Comparison of ENCODE assay signal across 9 mouse cellular contexts in the genomic region with DNA sequence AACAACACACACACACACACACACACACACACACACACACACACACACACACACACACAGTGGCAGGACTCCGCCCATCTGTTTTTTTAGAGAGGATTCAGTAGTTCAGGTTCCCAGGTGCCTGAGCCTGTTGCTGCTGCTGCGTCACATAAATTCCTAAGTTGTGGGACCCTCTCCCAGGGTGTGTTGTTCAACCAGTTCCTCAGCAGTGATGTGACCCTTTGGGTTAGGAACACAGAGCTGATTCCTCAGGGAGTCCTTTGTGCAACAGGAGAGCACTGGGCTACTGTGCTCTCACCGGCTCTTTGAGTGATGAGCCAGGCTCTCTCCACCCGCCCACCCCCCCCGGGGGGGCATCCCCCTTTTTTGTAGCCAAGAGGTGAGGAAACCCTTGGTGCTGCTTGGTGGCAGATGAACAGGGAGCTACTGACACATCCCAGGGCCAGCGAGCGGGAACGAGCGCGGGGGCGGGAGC. TPM values are rescaled to one million over a fixed set of nuclear protein-coding genes. Genes with fewer than 3 reads are reported as not detected.
A peak's percentile ranks its signal among the peaks of the same experiment; 100 is the strongest.
DNase-seq lines count a peak whose midpoint lies in the region; ATAC-seq and TF ChIP-seq lines count a peak whose summit lies in the region.
"Had no signal": no experiment of that assay in that cellular context is flagged by ENCODE, and none has a peak within 500 bp of the region (broad histone marks: within the 10 kb centered on the region; RNA-seq: fewer than 3 reads in every experiment).

A gene (plus strand): TSS at position 453 of the 475 bp plus-strand sequence.

- no peak for TF ChIP-seq CTCF in brain, embryonic 14.5 days (IDR thresholded peaks at IDR 0.05; ENCODE audit: borderline replicate concordance, extremely low read depth, insufficient read depth, insufficient read length)
- TF ChIP-seq CTCF in hindbrain, postnatal 0 days (IDR thresholded peaks at IDR 0.05; ENCODE audit: low read depth), result no peak

- H3K4me3 ChIP-seq in kidney, embryonic 16.5 days (ENCODE audit: low read length), result peak within 1 kb of the TSS; percentile 57
- peak within 1 kb of the TSS; percentile 50 for H3K4me3 ChIP-seq in hindbrain, postnatal 0 days (ENCODE audit: low read length)
- peak within 1 kb of the TSS; percentile 80 for H3K4me3 ChIP-seq in megakaryocyte, embryonic 14.5 days (replicated peaks)

- H3K27ac ChIP-seq in kidney, embryonic 16.5 days (ENCODE audit: low read length), result no peak within 1 kb of the TSS
- peak within 1 kb of the TSS; percentile 62; the same call in 1 of the 2 replicates for H3K27ac ChIP-seq in hindbrain, postnatal 0 days

- H3K36me3 ChIP-seq in kidney, embryonic 16.5 days (ENCODE audit: insufficient read depth, low read length), result no peaks in the 10 kb centered on the region
- no peaks in the 10 kb centered on the region for H3K36me3 ChIP-seq in hindbrain, postnatal 0 days (ENCODE audit: insufficient read depth, low read length)
- no peaks in the 10 kb centered on the region for H3K36me3 ChIP-seq in megakaryocyte, embryonic 14.5 days (replicated peaks; ENCODE audit: low read length)

- peak within 1 kb of the TSS; percentile 95 for H3K4me2 ChIP-seq in kidney, embryonic 16.5 days (replicated peaks; ENCODE audit: low read depth, low read length)
- H3K4me2 ChIP-seq in hindbrain, postnatal 0 days (ENCODE audit: low read depth, low read length), result peak within 1 kb of the TSS; percentile 86

- ATAC-seq in kidney, embryonic 16.5 days (ENCODE audit: low FRiP score, low TSS enrichment), result peak; percentile 67
- peak; percentile 55 for ATAC-seq in hindbrain, postnatal 0 days
- ATAC-seq: Patski had no signal

- TF ChIP-seq POLR2A in brain, embryonic 14.5 days (IDR thresholded peaks at IDR 0.05; ENCODE audit: borderline replicate concordance, extremely low read depth, insufficient read depth, insufficient read length, poor library complexity, severe bottlenecking), result no peak

- no peaks in the 10 kb centered on the region for H3K9me3 ChIP-seq in kidney, embryonic 16.5 days (ENCODE audit: low read length)
- no peaks in the 10 kb centered on the region for H3K9me3 ChIP-seq in hindbrain, postnatal 0 days (ENCODE audit: low read length)
- peaks cover 11% of the 10 kb centered on the region for H3K9me3 ChIP-seq in megakaryocyte, embryonic 14.5 days

- peaks cover 36% of the 10 kb centered on the region for H3K27me3 ChIP-seq in kidney, embryonic 16.5 days (ENCODE audit: insufficient read depth, low read length)
- H3K27me3 ChIP-seq in hindbrain, postnatal 0 days (ENCODE audit: insufficient read depth, low read length), result no peaks in the 10 kb centered on the region
- H3K27me3 ChIP-seq in megakaryocyte, embryonic 14.5 days (replicated peaks), result peaks cover 24% of the 10 kb centered on the region

- H3K4me1 ChIP-seq in kidney, embryonic 16.5 days (ENCODE audit: insufficient read depth, low read length), result 0 out of 2 replicates have a peak, but pooled peaks cover 10% of the 10 kb centered on the region
- H3K4me1 ChIP-seq in hindbrain, postnatal 0 days (ENCODE audit: insufficient read depth, low read length), result 0 out of 2 replicates have a peak, but pooled peaks cover 2% of the 10 kb centered on the region
- H3K4me1 ChIP-seq in megakaryocyte, embryonic 14.5 days, result peaks cover 7% of the 10 kb centered on the region; the same call in 1 of the 2 replicates

- no peak for DNase-seq in kidney, postnatal 14 days
- DNase-seq in brain, embryonic 14.5 days (ENCODE audit: low read depth), result no peak
- DNase-seq in gastrocnemius, adult 18-20 months (ENCODE audit: low spot score), result no peak
- DNase-seq in hindbrain, postnatal 0 days (ENCODE audit: low spot score), result no peak
- no peak for DNase-seq in adrenal gland, adult 8-10 months
- DNase-seq in frontal cortex, postnatal 25 days (ENCODE audit: low spot score in 2 of 2), result no peak

- H3K9ac ChIP-seq in kidney, embryonic 16.5 days (replicated peaks; ENCODE audit: low read length), result peak within 1 kb of the TSS; percentile 54
- H3K9ac ChIP-seq in hindbrain, postnatal 0 days (replicated peaks; ENCODE audit: low read length), result peak within 1 kb of the TSS; percentile 45

- WGBS in kidney, embryonic 16.5 days, result 6% methylated on average over 10 of the region's 11 CpGs
- WGBS in hindbrain, postnatal 0 days, result 6% methylated on average over 11 of the region's 11 CpGs

RNA-seq across cellular contexts. Expression of the gene that starts here (rescaled TPM):
- polyA plus RNA-seq in kidney, embryonic 16.5 days (2015; fragmentation: Nextera tagmentation; extraction: Ambion mirVana), result 13.4 and 15.5 TPM in 2 replicates
- 26.7 and 35.0 TPM in 2 replicates for polyA plus RNA-seq in brain, embryonic 14.5 days (2012; rRNA removed)
- 100 to 1,000 TPM in 1 of 2 experiments, 10 to 100 TPM in 1; 74.5 to 102 TPM for total RNA-seq in gastrocnemius, adult 18-20 months (2021)
- total RNA-seq in hindbrain, postnatal 0 days (2014; rRNA removed), result 62.5 and 64.7 TPM in 2 replicates
- 46.2 and 46.8 TPM in 2 replicates for polyA plus RNA-seq in hindbrain, postnatal 0 days (2015; fragmentation: Nextera tagmentation; extraction: Ambion mirVana)
- polyA plus RNA-seq in megakaryocyte, embryonic 14.5 days (2012; ENCODE audit: insufficient read depth, low replicate concordance), result 1.2 TPM in 1 of 2 replicates, not detected in the other
- 1 to 10 TPM; 4.7 to 7.3 (median 6.0) TPM for total RNA-seq in adrenal gland, adult 8-10 months (2022)
